Mouse (Mus musculus) limb, embryonic 10.5 days (tissue): ENCODE results near the gene Ei24. TPM values are rescaled to one million over a fixed set of nuclear protein-coding genes. Genes with fewer than 3 reads are reported as not detected.

Source experiments
- DNase-seq: peaks from one replicate; pipeline ENCODE4 v3.0.0-alpha.2; 2017; ENCODE audit warnings: low spot score
- H3K27ac ChIP-seq: fragments of 300-500 bp; sonication (generic); 2 replicates; pipeline ENCODE4 v1.5.1; 2016; ENCODE audit warnings: mild to moderate bottlenecking
- H3K27me3 ChIP-seq: fragments of 300-500 bp; sonication (generic); 2 replicates; pipeline ENCODE4 v1.6.1; 2016; ENCODE audit warnings: low read depth, mild to moderate bottlenecking; ENCODE audit not compliant: poor library complexity, severe bottlenecking
- H3K36me3 ChIP-seq: fragments of 300-500 bp; sonication (generic); 2 replicates; pipeline ENCODE4 v1.6.1; 2016; ENCODE audit warnings: mild to moderate bottlenecking, moderate library complexity
- H3K4me1 ChIP-seq: fragments of 300-500 bp; sonication (generic); 2 replicates; pipeline ENCODE4 v1.6.1; 2016
- H3K4me3 ChIP-seq: fragments of 300-500 bp; sonication (generic); 2 replicates; pipeline ENCODE4 v1.5.1; 2016; ENCODE audit warnings: mild to moderate bottlenecking, moderate library complexity
- H3K9me3 ChIP-seq: fragments of 300-500 bp; sonication (generic); replicated peaks from 2 replicates; pipeline ENCODE4 v1.6.1; 2016; ENCODE audit warnings: mild to moderate bottlenecking
- WGBS: fragments of 180-500 bp; shearing (Covaris S2); methylation state at CpG from one replicate; pipeline ENCODE4 v1.1.7; 2016; 5-methylcytosine and 5-hydroxymethylcytosine counted together
- polyA plus RNA-seq: library from polyadenylated mRNA; unstranded; fragments of >200 nt; fragmentation: Nextera tagmentation; extraction: Ambion mirVana; gene quantifications from 2 replicates; pipeline ENCODE4 v1.2.1, GENCODE M21; 2016

Gene Ei24
- polyA plus RNA-seq, 1 experiment from 2014 or later: 91.1 TPM

- 88% methylated on average over 5 of the region's 5 CpGs for WGBS
- Histone ChIP-seq H3K9me3 (no peaks in the 10 kb centered on the region), H3K36me3 (no peaks in the 10 kb centered on the region), H3K4me1 (peaks cover 11% of the 10 kb centered on the region), H3K27me3 (no peaks in the 10 kb centered on the region), H3K4me3 (no peak overlapping the region), H3K27ac (no peak overlapping the region)
- DNase-seq: no peak
These were observed 11.1 kb upstream of the Ei24 start for GRCm38 (mm10) chr9:36808126-36808785.

DNA sequence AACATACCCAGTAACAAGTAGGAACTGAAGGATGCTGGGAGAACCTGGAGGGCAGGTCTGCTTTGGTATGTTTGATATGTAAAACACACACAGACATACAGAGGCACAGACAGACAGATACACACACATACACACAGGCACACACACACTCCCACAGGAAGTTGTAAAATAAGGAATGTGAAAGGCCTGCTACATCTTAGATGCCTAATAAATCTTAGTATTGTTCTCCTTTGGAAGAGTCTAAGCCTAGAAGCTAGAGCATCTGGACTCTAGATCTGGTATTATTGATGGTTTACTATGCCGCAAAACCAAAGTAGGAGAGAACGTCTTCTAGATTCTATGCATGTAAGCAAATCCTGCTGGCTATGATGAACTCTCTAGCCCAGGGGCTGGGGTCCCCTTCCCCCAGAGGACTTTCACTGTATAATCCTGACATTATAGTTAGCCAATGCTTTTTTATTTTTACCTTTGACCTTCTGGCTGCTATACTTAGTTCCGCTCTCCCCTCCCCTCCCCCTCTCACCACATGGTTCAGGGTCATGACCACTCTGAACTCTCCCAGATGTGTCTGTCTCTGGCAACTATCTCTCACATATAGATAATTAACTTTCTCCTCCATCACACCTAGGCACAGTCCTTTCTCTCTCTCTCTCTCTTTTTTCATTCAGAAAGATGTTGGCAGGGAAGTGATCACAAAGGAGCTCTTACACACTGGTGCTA lies 8.2 kb upstream of the Ei24 start:
- WGBS: 72% methylated on average over 3 of the region's 3 CpGs
- H3K27me3 ChIP-seq: no peaks in the 10 kb centered on the region
- no peaks in the 10 kb centered on the region for H3K9me3 ChIP-seq
- peaks cover 11% of the 10 kb centered on the region for H3K4me1 ChIP-seq
- peak overlapping the region; percentile 40 for H3K27ac ChIP-seq
- no peaks in the 10 kb centered on the region for H3K36me3 ChIP-seq
- no peak for DNase-seq
- no peak overlapping the region for H3K4me3 ChIP-seq

- H3K4me3 ChIP-seq: no peak overlapping the region
- H3K9me3 ChIP-seq: no peaks in the 10 kb centered on the region
- H3K27me3 ChIP-seq: no peaks in the 10 kb centered on the region
- H3K27ac ChIP-seq: no peak overlapping the region
- peaks cover 11% of the 10 kb centered on the region for H3K4me1 ChIP-seq
- no peak for DNase-seq
- 87% methylated on average over 3 of the region's 3 CpGs for WGBS
- no peaks in the 10 kb centered on the region for H3K36me3 ChIP-seq
These were observed 6.7 kb upstream of the Ei24 start for GRCm38 (mm10) chr9:36803926-36804325.

DNA sequence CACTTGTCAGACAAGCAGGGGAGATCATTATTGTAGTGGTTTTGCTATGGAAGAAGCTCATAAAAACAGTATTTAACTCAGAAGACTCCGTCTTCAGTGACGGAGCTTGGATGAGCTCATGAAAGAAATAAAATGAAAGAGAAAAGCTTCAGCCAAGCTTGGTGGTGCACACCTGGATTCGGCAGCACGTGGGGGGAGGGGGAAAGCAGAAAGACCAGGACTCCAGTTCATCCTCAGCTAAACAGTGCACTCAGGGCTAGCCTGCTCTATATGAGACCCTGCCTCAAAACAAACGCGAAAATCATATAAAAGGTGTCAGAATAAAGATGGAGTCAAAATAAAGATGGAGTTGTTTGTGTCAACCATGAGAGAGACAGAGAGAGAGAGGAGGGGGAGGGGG lies 6.2 kb upstream of the Ei24 start:
- no peak for DNase-seq
- no peaks in the 10 kb centered on the region for H3K27me3 ChIP-seq
- 80% methylated on average over 6 of the region's 6 CpGs for WGBS

DNA sequence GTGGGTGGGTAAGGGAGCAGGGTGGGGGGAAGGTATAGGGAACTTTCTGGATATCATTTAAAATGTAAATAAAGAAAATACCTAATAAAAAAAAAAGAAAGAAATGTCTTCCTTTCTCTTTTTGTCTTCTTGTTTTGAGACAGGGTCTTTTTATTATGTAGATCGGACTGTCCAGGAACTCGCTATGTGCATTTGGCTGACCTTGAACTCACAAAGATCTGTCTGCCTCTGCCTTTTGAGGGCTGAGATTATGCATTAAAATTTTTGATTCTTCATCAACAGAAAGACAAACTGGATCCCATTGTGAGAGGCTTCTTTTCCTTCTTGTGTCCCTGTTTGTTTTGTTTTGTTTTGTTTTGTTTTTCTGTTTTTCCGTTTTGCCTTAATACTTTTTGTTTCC lies 5.8 kb upstream of the Ei24 start:
- no peak overlapping the region for H3K27ac ChIP-seq
- peaks cover 11% of the 10 kb centered on the region for H3K4me1 ChIP-seq
- no peaks in the 10 kb centered on the region for H3K36me3 ChIP-seq
- no peaks in the 10 kb centered on the region for H3K27me3 ChIP-seq
- WGBS: 91% methylated on average over 3 of the region's 3 CpGs
- no peak overlapping the region for H3K4me3 ChIP-seq
- DNase-seq: no peak
- H3K9me3 ChIP-seq: no peaks in the 10 kb centered on the region

More for the DNA sequence above, 6.2 kb upstream of the Ei24 start:
- H3K4me1 ChIP-seq: peaks cover 11% of the 10 kb centered on the region
- no peak overlapping the region for H3K4me3 ChIP-seq
- H3K27ac ChIP-seq: no peak overlapping the region
- H3K36me3 ChIP-seq: no peaks in the 10 kb centered on the region
- H3K9me3 ChIP-seq: no peaks in the 10 kb centered on the region

DNA sequence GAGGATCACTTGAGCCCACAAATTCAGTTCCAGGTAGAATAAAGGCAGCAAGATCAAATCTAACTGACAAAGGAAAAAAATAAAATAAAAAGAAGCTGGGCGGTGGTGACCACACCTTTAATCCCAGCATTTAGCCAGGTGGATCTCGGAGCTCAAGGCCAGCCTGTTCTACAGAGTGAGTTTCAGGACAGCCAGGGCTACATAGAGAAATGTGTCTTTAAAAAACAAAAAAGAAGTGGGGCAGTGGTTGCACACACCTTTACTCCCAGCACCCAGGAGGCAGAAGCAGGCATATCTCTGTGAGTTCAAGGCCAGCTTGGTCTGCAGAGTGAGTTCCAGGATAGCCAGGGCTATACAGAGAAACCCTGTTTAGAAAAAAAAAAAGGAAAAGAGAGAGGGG lies 4.8 kb upstream of the Ei24 start:
- Histone ChIP-seq H3K9me3 (no peaks in the 10 kb centered on the region), H3K4me1 (peaks cover 11% of the 10 kb centered on the region), H3K4me3 (no peak overlapping the region), H3K27ac (no peak overlapping the region), H3K27me3 (no peaks in the 10 kb centered on the region), H3K36me3 (no peaks in the 10 kb centered on the region)
- 88% methylated on average over 2 of the region's 2 CpGs for WGBS
- no peak for DNase-seq

- Histone ChIP-seq H3K9me3 (no peaks in the 10 kb centered on the region), H3K27me3 (no peaks in the 10 kb centered on the region), H3K4me3 (peak overlapping the region; percentile 75), H3K27ac (peak overlapping the region; percentile 92; the same call in 1 of the 2 replicates), H3K36me3 (peaks cover 16% of the 10 kb centered on the region), H3K4me1 (peaks cover 13% of the 10 kb centered on the region)
- 23% methylated on average over 5 of the region's 5 CpGs for WGBS
- no peak for DNase-seq
These were observed 969 bp downstream of the Ei24 start for GRCm38 (mm10) chr9:36796224-36796623.

GRCm38 (mm10) chr9:36795556-36795955 lies 1.6 kb downstream of the Ei24 start:
- Histone ChIP-seq H3K27ac (no peak overlapping the region), H3K9me3 (no peaks in the 10 kb centered on the region), H3K36me3 (peaks cover 23% of the 10 kb centered on the region), H3K4me3 (no peak overlapping the region), H3K4me1 (peaks cover 13% of the 10 kb centered on the region), H3K27me3 (no peaks in the 10 kb centered on the region)
- WGBS: 85% methylated on average over 1 of the region's 1 CpGs
- DNase-seq: no peak

DNA sequence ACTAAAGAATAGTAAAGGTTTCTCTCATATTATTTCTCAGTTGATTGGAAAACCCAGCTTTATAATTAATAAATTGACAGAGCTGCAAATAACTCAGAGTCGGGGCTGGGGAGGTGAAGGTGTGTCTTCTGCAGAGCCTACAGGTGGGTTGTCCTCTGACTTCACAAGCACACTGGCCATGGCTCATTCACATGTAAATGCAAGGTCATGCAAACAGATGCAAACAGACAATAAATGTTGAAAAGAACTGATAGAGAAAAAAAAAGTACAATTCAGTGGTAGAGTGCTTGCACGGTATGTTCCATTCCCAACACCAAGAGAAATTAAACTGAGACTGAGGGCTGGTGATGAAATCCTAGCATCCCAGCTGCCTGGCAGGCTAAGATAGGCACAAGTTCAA lies 2.7 kb downstream of the Ei24 start:
- DNase-seq: no peak
- Histone ChIP-seq H3K9me3 (no peaks in the 10 kb centered on the region), H3K27ac (no peak overlapping the region), H3K4me3 (no peak overlapping the region), H3K27me3 (no peaks in the 10 kb centered on the region), H3K36me3 (peaks cover 34% of the 10 kb centered on the region), H3K4me1 (peaks cover 13% of the 10 kb centered on the region)
- 83% methylated on average over 2 of the region's 2 CpGs for WGBS

DNA sequence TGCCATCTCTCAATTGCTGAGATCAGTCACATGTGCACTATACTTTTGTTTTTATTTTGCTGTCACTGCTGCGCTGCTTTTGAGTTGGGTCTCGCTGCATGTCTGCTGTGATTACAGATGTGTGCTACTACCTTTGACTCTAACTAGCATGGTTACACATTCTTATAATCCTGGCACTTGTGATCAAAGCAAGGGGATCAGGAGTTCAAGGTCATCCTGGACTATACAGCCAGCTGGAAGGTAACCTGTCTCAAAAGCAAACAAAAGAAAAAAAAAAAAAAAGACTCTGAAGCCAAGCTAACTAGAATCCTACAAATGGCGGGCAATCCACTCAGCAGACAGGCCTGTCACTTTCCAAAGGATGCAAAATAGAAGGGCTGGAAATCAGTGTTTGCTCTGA lies 5.0 kb downstream of the Ei24 start:
- no peak overlapping the region for H3K27ac ChIP-seq
- H3K36me3 ChIP-seq: peaks cover 57% of the 10 kb centered on the region
- DNase-seq: no peak
- 95% methylated on average over 3 of the region's 3 CpGs for WGBS
- H3K9me3 ChIP-seq: no peaks in the 10 kb centered on the region
- H3K4me1 ChIP-seq: peaks cover 13% of the 10 kb centered on the region
- no peak overlapping the region for H3K4me3 ChIP-seq
- no peaks in the 10 kb centered on the region for H3K27me3 ChIP-seq

DNA sequence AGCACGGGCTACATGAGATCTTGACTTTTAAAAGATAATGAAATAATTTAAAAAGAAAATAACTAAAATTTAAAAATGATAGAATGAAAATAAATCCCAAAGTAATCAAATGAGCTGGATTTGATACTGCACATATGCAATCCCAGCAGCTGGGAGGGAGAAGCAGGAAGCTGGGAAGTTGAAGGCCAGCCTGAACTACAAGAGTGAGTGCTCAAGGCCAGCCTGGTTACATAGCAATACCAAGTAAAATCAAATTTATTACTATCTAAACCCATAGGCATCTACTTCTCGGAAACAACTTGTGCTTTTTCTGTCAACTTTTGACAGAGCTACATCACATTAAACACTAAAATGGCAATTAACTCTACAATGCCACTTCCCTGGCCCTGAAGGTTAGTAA lies 13.3 kb downstream of the Ei24 start:
- peaks cover 97% of the 10 kb centered on the region for H3K36me3 ChIP-seq
- H3K4me3 ChIP-seq: no peak overlapping the region
- DNase-seq: no peak
- 91% methylated on average over 2 of the region's 2 CpGs for WGBS
- H3K9me3 ChIP-seq: no peaks in the 10 kb centered on the region
- no peaks in the 10 kb centered on the region for H3K4me1 ChIP-seq
- H3K27ac ChIP-seq: no peak overlapping the region
- no peaks in the 10 kb centered on the region for H3K27me3 ChIP-seq

DNA sequence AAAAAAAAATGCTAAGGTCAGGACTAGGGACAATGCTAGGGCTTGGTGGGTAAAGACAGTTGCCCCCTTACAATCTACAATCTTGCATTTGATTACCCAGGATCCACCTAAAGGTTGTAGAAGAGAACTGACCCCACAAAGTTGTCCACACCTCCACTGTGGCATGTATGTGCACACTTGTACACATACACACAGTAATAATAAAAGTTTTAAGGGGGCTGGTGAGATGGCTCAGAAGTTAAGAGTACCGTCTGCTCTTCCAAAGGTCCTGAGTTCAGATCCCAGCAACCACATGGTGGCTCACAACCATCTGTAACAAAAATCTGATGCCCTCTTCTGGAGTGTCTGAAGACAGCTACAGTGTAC lies 28.2 kb downstream of the Ei24 start:
- no peaks in the 10 kb centered on the region for H3K27me3 ChIP-seq
- H3K36me3 ChIP-seq: peaks cover 14% of the 10 kb centered on the region
- peaks cover 15% of the 10 kb centered on the region for H3K4me1 ChIP-seq
- DNase-seq: no peak
- WGBS: 86% methylated on average over 1 of the region's 1 CpGs
- H3K4me3 ChIP-seq: 0 out of 2 replicates have a peak overlapping the region, but pooled peaks have one; percentile 93
- no peaks in the 10 kb centered on the region for H3K9me3 ChIP-seq
- no peak overlapping the region; the same call in 1 of the 2 replicates for H3K27ac ChIP-seq

DNA sequence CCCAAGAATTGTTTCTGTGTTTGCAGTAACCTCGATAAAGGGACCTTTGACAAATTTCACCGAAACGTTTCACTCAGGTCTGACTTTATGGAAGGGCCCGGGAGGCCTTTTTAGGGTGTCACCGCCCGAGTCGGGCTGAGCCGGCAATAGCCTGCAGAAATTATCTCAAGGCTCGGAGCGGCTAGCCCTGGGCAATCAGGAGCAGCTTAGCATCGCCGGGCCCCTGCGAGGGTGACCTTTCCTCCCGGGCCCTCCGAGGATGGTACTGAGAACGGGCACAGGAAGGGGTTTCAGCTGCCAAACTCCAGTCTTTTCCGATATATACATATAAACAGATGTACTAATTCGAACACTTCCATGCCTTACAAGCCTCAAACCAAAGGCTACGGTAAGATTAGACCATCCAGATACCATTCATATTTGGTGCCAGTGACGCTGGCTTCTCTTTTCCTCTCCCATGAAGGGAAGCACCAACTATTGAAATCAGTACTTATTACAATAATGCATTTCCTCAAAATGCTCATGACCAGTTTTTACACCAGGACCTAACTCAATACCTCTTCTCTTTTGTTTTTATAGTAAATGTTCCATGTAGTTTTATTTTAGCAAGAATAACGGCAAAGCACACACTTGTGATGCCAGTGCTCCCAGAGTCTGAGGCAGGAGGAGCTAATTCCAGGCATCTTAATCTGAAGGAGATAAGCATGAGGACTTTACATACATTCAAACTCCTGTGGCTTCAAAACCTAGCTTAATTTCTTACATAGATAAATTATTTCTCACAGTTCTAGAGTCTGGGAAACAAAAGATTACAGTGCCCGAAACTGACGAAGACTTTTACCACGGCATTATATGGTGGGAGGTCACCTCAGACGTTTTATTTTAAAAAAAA lies 28.8 kb downstream of the Ei24 start:
- no peaks in the 10 kb centered on the region for H3K9me3 ChIP-seq
- H3K4me1 ChIP-seq: peaks cover 15% of the 10 kb centered on the region
- peak; percentile 64 for DNase-seq
- peaks cover 20% of the 10 kb centered on the region for H3K36me3 ChIP-seq
- H3K27me3 ChIP-seq: no peaks in the 10 kb centered on the region
- WGBS: 15% methylated on average over 25 of the region's 25 CpGs
- H3K4me3 ChIP-seq: peak overlapping the region; percentile 93
- peak overlapping the region; percentile 88 for H3K27ac ChIP-seq
